In genomic region chr14:57848646-57849045, GRCm38 (mm10) we compare ENCODE assay signal across 16 mouse cellular contexts.
"Had no signal": no experiment of that assay in that cellular context is flagged by ENCODE, and none has a peak within 500 bp of the region (broad histone marks: within the 10 kb centered on the region; RNA-seq: fewer than 3 reads in every experiment).

No protein-coding gene starts in this region.

- DNase-seq: lung, adult 18-20 months; lung, embryonic 14.5 days; lung, postnatal 10 days; lung, postnatal 4 days; midbrain, embryonic 14.5 days; right cerebral cortex, postnatal 14 days; thymus, adult 18-20 months; thymus, postnatal 14 days; thymus, postnatal 36 days had no signal

- H3K9me3 ChIP-seq: midbrain, embryonic 10.5 days; midbrain, embryonic 12.5 days; neural tube, embryonic 13.5 days; neural tube, embryonic 15.5 days; stomach, embryonic 15.5 days had no signal

- H3K4me3 ChIP-seq: midbrain, embryonic 10.5 days; midbrain, embryonic 12.5 days; myocyte; neural tube, embryonic 13.5 days; neural tube, embryonic 15.5 days; stomach, embryonic 15.5 days had no signal

- ATAC-seq: midbrain, embryonic 16.5 days had no signal

- H3K27me3 ChIP-seq: midbrain, embryonic 12.5 days; neural tube, embryonic 13.5 days; neural tube, embryonic 15.5 days; stomach, embryonic 15.5 days had no signal

- H3K4me1 ChIP-seq: midbrain, embryonic 10.5 days; midbrain, embryonic 12.5 days; neural tube, embryonic 13.5 days; neural tube, embryonic 15.5 days; stomach, embryonic 15.5 days had no signal
